Mouse (Mus musculus) liver, embryonic 12.5 days (tissue): ENCODE data around the gene Egln2. TPM values are rescaled to one million over a fixed set of nuclear protein-coding genes. Genes with fewer than 3 reads are reported as not detected.

Source experiments
- ATAC-seq: fragments of 200-750 bp; cut with Nextera tagmentation; 2 replicates; pipeline ENCODE4 v1.8.0; 2017; ENCODE audit warnings: moderate number of reproducible peaks, mild to moderate bottlenecking, moderate library complexity
- H3K27ac ChIP-seq: fragments of 300-500 bp; sonication (generic); 2 replicates; pipeline ENCODE4 v1.5.1; 2016; ENCODE audit warnings: mild to moderate bottlenecking
- H3K27me3 ChIP-seq: fragments of 300-500 bp; sonication (generic); replicated peaks from 2 replicates; pipeline ENCODE4 v1.6.1; 2016; ENCODE audit warnings: mild to moderate bottlenecking, moderate library complexity
- H3K36me3 ChIP-seq: fragments of 300-500 bp; sonication (generic); 2 replicates; pipeline ENCODE4 v1.6.1; 2016; ENCODE audit warnings: mild to moderate bottlenecking, moderate library complexity
- H3K4me1 ChIP-seq: fragments of 300-500 bp; sonication (generic); 2 replicates; pipeline ENCODE4 v1.6.1; 2016
- H3K4me2 ChIP-seq: fragments of 300-500 bp; sonication (generic); 2 replicates; pipeline ENCODE4 v1.6.1; 2016; ENCODE audit warnings: mild to moderate bottlenecking, moderate library complexity
- H3K4me3 ChIP-seq: fragments of 300-500 bp; sonication (generic); 2 replicates; pipeline ENCODE4 v1.5.1; 2016; ENCODE audit warnings: mild to moderate bottlenecking, moderate library complexity
- H3K9ac ChIP-seq: fragments of 300-500 bp; sonication (generic); 2 replicates; pipeline ENCODE4 v1.6.1; 2016; ENCODE audit warnings: mild to moderate bottlenecking, moderate library complexity
- H3K9me3 ChIP-seq: fragments of 300-500 bp; sonication (generic); replicated peaks from 2 replicates; pipeline ENCODE4 v1.6.1; 2016; ENCODE audit warnings: mild to moderate bottlenecking, moderate library complexity
- WGBS: fragments of 180-500 bp; shearing (Covaris S2); methylation state at CpG from one replicate; pipeline ENCODE4 v1.1.7; 2016; ENCODE audit not compliant: insufficient replicate concordance; 5-methylcytosine and 5-hydroxymethylcytosine counted together
- polyA plus RNA-seq: library from polyadenylated mRNA; unstranded; fragments of >200 nt; fragmentation: Nextera tagmentation; extraction: Ambion mirVana; gene quantifications from 2 replicates; pipeline ENCODE4 v1.2.1, GENCODE M21; 2016

Gene Egln2
- polyA plus RNA-seq, 1 experiment from 2014 or later, result 39.9 TPM

DNA sequence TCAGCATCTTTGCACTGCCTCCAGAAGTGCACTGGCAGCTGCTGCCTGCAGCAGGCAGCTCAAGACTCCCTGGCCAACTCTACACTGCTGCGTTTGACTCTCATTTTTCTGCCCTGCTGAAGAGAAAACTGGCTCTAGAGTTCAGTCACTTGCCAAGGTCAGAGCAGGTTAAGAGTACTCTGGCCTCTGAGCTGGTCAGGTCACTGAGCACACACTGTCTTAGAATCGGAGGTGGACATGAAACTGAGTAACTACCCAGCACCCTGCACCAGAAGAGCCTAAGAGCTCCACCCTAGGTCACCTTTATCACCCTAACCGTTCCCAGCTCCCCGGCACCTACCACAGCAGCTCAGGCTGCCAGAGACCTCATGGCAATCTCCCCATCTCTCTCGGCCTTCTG lies 19.4 kb upstream of the Egln2 start:
- ATAC-seq, result no peak
- no peaks in the 10 kb centered on the region for H3K27me3 ChIP-seq
- H3K4me2 ChIP-seq, result no peak overlapping the region
- no peak overlapping the region for H3K9ac ChIP-seq
- peaks cover 83% of the 10 kb centered on the region for H3K36me3 ChIP-seq
- no peaks in the 10 kb centered on the region for H3K9me3 ChIP-seq
- 67% methylated on average over 5 of the region's 5 CpGs for WGBS
- no peak overlapping the region for H3K27ac ChIP-seq
- H3K4me1 ChIP-seq, result no peaks in the 10 kb centered on the region
- H3K4me3 ChIP-seq, result no peak overlapping the region

DNA sequence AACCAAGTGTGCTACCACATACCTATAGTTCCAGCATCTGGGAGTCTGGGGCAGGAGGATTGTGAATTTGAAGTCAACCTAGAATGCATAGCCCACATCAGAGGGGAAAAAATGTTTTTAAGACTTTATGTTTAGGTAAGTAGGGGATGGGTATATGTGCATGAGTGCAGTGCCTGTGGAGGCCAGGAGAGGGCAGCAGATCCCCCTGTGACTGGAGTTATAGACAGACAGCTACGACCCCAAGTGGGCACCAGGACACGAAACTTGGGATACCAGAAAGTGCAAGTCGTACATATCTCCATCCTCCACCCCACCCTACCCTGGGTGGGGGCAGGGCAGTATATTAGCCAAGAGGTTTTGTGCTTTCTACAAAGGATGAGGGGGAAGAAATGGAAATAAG lies 18.4 kb upstream of the Egln2 start:
- ATAC-seq, result no peak
- Histone ChIP-seq H3K4me1 (peaks cover 5% of the 10 kb centered on the region), H3K27me3 (no peaks in the 10 kb centered on the region), H3K36me3 (peaks cover 72% of the 10 kb centered on the region), H3K9ac (no peak overlapping the region), H3K4me2 (no peak overlapping the region), H3K27ac (no peak overlapping the region), H3K9me3 (no peaks in the 10 kb centered on the region), H3K4me3 (no peak overlapping the region)
- 25% methylated on average over 3 of the region's 3 CpGs for WGBS

DNA sequence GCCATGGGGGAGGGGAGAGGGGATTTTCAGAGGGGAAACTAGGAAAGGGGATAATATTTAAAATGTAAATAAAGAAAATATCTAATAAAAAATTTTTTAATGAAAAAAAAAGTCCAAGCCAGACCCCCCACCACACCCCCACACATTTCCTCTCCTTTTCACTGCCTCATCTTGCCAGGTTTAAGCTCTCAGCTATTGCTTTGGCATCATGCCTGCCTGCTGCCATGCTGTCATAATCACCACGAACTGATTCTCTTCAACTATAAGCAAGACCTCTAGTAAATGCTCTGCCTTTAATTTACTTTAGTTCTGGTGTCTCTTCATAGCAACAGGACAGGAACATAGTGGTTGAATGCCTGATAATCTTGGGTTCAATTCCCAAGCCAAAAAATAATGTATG lies 15.9 kb upstream of the Egln2 start:
- peaks cover 48% of the 10 kb centered on the region for H3K36me3 ChIP-seq
- no peak overlapping the region for H3K4me2 ChIP-seq
- no peaks in the 10 kb centered on the region for H3K9me3 ChIP-seq
- no peak for ATAC-seq
- H3K9ac ChIP-seq, result no peak overlapping the region
- no peaks in the 10 kb centered on the region for H3K27me3 ChIP-seq
- H3K4me1 ChIP-seq, result peaks cover 22% of the 10 kb centered on the region
- 74% methylated on average over 1 of the region's 1 CpGs for WGBS
- no peak overlapping the region for H3K27ac ChIP-seq
- no peak overlapping the region for H3K4me3 ChIP-seq

DNA sequence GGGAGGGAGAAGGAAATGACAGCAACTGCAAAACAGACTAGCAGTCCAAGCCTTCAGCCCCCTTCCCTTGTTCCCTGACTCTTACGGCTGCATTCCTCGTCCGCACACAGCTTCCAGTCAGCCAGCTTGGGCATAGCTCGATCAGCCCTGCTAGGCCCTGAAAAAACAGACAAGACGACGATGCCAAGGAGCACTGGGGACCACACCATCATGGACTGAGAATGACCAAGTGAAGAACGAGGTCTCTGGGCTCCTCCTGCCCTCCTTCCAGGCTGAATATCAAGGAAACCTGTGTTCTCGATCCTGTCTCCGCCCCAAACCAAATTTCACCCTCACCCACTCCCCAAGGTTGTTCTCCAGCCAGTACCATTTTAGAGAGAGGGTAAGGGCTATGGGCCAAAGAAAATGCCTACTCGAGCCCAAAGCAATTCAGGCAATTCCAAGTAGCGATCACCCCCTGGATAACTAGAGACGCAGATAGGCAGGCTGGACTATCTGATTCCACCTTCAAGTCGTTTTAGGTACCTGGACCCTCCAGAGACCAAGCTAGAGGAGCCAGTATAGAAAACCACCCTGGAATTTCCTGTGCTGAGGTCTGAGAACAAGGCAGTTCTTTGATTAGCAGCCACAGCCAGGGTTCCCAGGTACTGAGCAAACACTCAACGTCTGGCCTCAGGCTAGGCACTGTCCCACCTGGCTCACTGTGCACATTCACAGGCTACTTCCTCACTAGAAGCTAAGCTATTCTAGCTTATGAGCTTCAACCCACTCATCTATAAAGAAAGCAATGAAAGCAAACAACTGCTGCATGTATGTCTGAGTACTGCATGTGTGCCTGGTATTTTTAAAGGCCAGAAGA lies 14.5 kb upstream of the Egln2 start, which contains the start of the genes Gm21983 and Mia:
Gene Gm21983 (minus strand): TSS at position 250 of the 859 bp plus-strand sequence.
Gene Mia (minus strand): TSS at position 321 of the 859 bp plus-strand sequence.
- Histone ChIP-seq H3K4me3 (no peak within 1 kb of the TSS), H3K9me3 (no peaks in the 10 kb centered on the region), H3K4me2 (no peak within 1 kb of the TSS), H3K4me1 (peaks cover 23% of the 10 kb centered on the region), H3K36me3 (peaks cover 33% of the 10 kb centered on the region), H3K9ac (no peak within 1 kb of the TSS), H3K27ac (0 out of 2 replicates have a peak within 1 kb of the TSS, but pooled peaks have one; percentile 66), H3K27me3 (no peaks in the 10 kb centered on the region)
- no peak for ATAC-seq
- 68% methylated on average over 14 of the region's 14 CpGs for WGBS

DNA sequence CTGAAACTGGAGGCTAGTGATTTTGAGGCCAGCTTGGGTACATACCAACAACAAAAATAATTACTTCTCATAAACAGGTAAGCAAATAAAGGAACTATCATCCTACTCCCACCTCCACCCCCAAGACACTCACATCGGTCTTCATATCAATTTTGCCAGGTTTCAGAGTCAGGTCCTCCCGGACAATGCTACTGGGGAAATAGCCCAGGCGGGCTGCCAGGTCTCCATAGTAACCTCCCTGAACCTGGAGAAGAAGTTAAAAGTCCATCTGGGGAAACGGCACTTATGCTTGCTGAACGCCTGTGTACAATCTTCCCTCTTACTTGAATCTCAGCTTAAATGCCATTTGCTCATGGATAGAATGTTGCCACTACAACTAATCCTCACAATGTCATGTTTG lies 13.4 kb upstream of the Egln2 start:
- 0 out of 2 replicates have a peak overlapping the region, but pooled peaks have one; percentile 66 for H3K27ac ChIP-seq
- H3K9me3 ChIP-seq, result no peaks in the 10 kb centered on the region
- H3K27me3 ChIP-seq, result no peaks in the 10 kb centered on the region
- no peak overlapping the region for H3K4me3 ChIP-seq
- ATAC-seq, result no peak
- H3K36me3 ChIP-seq, result peaks cover 30% of the 10 kb centered on the region
- H3K4me1 ChIP-seq, result peaks cover 23% of the 10 kb centered on the region
- H3K9ac ChIP-seq, result no peak overlapping the region
- no peak overlapping the region for H3K4me2 ChIP-seq
- WGBS, result 77% methylated on average over 5 of the region's 5 CpGs

DNA sequence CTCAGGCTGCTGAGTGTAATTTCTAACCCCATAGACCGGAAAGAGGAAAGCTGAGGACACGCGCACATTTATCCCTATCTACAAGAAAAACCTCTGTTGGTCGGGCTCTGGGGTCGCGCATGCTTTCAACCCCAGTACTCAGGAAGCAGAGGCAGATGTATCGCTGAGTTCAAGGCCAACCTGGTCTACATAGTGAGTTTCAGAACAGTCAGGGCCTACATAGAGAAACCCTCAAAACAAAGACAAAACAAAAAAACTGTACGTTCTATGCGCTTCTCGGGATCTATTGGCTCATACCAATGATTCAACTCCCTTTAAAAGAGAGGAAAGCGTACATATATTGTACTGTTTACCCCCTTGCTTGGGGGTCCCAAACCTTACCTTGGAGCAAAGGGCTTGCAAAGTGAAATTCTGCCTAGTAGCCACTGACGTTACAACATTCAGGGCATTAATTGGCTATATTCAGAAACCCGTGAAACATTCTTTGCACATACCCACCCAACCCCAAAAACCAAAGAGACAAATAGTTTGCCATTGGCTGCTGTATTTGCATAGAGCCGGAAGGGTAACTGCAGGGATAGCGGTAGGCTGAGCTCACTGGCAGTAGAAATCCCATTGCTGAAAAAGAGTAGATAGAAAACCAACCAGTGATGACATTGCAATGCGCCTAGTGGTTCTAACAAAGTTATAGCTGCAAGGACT lies 12.8 kb upstream of the Egln2 start:
- H3K9ac ChIP-seq, result peak overlapping the region; percentile 53; the same call in 1 of the 2 replicates
- H3K27ac ChIP-seq, result peak overlapping the region; percentile 66
- ATAC-seq, result no peak

DNA sequence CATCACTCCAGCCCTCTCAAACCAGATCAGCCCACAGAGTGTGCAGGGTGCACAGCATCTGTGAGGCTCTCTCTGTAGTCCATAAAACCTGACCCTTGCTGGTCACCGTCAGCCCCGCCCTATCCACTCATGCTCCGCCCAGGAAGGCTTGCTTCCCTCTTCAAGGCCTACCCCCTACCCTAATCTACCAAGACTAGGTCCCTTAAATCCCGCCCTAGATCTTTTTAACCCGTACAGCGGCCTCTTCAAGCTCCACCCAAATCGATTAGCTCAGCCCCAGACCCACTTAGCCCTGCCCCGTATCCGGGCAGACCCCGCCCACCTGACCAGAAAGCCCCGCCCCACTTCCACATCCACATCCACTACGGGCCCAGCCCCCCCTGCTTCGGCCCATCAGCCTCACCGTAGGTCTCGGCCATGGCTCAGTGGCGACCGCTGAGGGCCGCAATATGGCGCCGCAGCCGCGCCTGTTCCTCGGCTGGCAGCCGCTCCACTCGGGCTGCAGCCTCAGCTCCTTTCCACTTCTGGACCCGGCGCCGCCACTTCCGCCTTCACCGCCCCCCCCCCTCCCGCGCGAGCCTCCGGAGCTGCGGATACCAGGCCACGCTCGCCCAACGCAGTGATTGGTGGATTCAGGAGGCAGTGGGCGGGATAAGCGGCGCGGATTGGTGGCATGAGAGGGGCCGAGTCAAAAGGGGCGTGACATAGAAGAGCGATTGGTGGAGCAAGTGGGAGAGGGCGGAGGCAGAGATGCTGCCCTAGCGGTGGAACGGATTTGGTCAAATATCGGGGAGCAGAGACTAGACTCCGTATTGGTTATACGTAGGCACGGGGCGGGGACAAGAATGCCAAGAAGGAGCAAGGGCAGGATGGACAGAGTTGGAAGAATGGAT lies 12.0 kb upstream of the Egln2 start, which contains the start of gene Rab4b:
Gene Rab4b (minus strand): TSS at position 573 of the 893 bp plus-strand sequence.
- under 1% methylated on average over 52 of the region's 53 CpGs for WGBS
- Histone ChIP-seq H3K27me3 (no peaks in the 10 kb centered on the region), H3K4me1 (peaks cover 32% of the 10 kb centered on the region), H3K4me2 (peak within 1 kb of the TSS; percentile 81), H3K27ac (peak within 1 kb of the TSS; percentile 86), H3K9me3 (no peaks in the 10 kb centered on the region), H3K4me3 (peak within 1 kb of the TSS; percentile 74), H3K9ac (peak within 1 kb of the TSS; percentile 64), H3K36me3 (peaks cover 32% of the 10 kb centered on the region)
- peak; percentile 96 for ATAC-seq

More for the DNA sequence above, 12.8 kb upstream of the Egln2 start:
- Histone ChIP-seq H3K4me2 (peak overlapping the region; percentile 81), H3K27me3 (no peaks in the 10 kb centered on the region), H3K4me3 (peak overlapping the region; percentile 74), H3K9me3 (no peaks in the 10 kb centered on the region), H3K36me3 (peaks cover 30% of the 10 kb centered on the region), H3K4me1 (peaks cover 27% of the 10 kb centered on the region)
- 43% methylated on average over 16 of the region's 16 CpGs for WGBS

DNA sequence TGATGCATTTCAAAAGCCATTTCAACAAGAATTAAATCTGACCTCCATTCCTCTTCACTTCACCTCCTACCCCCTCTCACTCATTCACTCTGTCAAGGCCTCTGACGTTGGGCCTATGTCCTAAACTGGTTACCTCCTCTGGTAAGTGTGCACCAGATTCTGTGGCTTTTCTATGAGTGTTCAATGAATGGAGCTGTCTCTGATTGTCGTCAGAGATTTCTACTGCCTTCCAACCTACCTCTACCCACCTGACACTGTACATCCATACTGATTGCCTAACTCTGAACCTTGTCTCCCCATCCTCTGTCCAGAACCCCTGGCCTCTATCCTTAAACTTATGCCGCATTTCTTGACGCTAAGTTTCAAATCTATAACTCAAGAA lies 11.3 kb upstream of the Egln2 start:
- peak overlapping the region; percentile 86 for H3K27ac ChIP-seq
- H3K4me3 ChIP-seq, result peak overlapping the region; percentile 74
- H3K9ac ChIP-seq, result peak overlapping the region; percentile 64
- 0 out of 2 replicates have a peak, but pooled peaks have one; percentile 0 for ATAC-seq
- no peaks in the 10 kb centered on the region for H3K9me3 ChIP-seq
- peak overlapping the region; percentile 81 for H3K4me2 ChIP-seq
- H3K36me3 ChIP-seq, result peaks cover 31% of the 10 kb centered on the region
- 16% methylated on average over 4 of the region's 4 CpGs for WGBS
- peaks cover 32% of the 10 kb centered on the region for H3K4me1 ChIP-seq
- no peaks in the 10 kb centered on the region for H3K27me3 ChIP-seq

DNA sequence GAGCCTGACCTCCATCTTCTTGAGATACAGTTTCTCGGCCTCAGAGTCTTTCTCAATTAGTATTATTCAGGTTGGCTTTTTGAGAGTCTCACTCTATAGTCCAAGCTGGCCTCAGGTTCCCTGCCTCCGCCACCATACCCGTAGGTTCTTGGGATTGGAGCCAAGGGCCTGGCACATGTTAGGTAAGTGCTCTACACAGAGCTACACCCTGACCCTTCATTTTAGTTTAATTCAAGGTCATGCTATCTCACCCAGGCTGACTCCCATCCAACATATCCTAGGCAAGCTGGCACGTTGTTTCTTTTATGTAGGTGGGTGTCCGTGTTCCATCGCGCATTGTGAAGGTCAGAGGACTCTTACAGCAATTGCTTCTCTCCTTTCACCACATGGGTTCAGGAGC lies 8.3 kb upstream of the Egln2 start:
- Histone ChIP-seq H3K4me3 (no peak overlapping the region), H3K36me3 (peaks cover 46% of the 10 kb centered on the region), H3K9ac (no peak overlapping the region), H3K27me3 (no peaks in the 10 kb centered on the region), H3K4me1 (peaks cover 26% of the 10 kb centered on the region), H3K4me2 (no peak overlapping the region), H3K27ac (no peak overlapping the region), H3K9me3 (no peaks in the 10 kb centered on the region)
- no peak for ATAC-seq
- 92% methylated on average over 7 of the region's 7 CpGs for WGBS

DNA sequence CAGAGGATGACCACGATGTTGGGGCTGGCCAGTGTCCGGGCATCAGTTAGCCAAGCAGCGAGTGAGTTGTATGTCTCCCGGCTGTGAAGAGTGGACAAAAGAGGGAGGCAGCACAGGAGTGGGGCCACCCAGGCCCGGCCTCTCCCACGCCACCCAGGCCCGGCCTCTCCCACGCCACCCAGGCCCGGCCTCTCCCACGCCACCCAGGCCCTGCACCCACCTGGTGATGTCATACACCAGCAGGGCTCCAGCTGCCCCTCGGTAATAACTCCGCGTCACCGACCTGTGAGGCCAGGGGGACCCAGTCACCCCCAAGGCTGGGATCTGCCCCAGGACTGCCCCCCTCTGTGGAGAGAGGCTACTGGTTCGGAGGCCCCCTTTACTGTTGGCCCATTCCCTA lies 7.9 kb upstream of the Egln2 start:
- Histone ChIP-seq H3K27me3 (no peaks in the 10 kb centered on the region), H3K27ac (no peak overlapping the region), H3K4me3 (no peak overlapping the region), H3K4me1 (peaks cover 22% of the 10 kb centered on the region), H3K9ac (peak overlapping the region; percentile 0; the same call in 1 of the 2 replicates), H3K36me3 (peaks cover 46% of the 10 kb centered on the region), H3K4me2 (no peak overlapping the region), H3K9me3 (no peaks in the 10 kb centered on the region)
- 80% methylated on average over 15 of the region's 15 CpGs for WGBS
- no peak for ATAC-seq

DNA sequence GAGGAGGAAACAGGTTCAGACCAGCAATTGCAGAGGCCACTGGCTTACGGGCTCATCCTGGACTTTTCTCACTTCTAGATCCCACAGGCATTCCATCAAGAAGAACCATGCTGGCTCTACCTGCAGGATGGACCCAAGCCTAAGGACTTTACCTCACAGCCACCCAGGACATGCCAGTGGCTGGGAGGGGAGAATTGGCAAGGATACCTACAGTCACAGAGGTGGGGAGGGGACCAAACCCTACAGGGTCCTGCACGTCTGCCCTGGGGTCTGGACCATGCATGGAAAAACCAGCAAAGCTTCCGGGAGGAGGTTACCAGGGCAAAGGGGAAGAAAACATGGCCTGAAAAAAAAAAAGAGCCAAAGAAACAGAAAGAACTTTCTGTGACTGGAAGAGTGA lies 4.4 kb upstream of the Egln2 start:
- Histone ChIP-seq H3K4me1 (peaks cover 26% of the 10 kb centered on the region), H3K36me3 (peaks cover 46% of the 10 kb centered on the region), H3K27me3 (no peaks in the 10 kb centered on the region), H3K4me2 (no peak overlapping the region), H3K4me3 (no peak overlapping the region), H3K9me3 (no peaks in the 10 kb centered on the region), H3K9ac (no peak overlapping the region), H3K27ac (no peak overlapping the region)
- ATAC-seq, result no peak
- WGBS, result 77% methylated on average over 3 of the region's 3 CpGs
